Mouse (Mus musculus) gastrocnemius, adult 8-10 months (tissue): ENCODE measurements at regions not wholly inside any gene's neighbourhood (a gene's known extent, or its start where the extent isn't known, plus 50 kb on each side); places are given as distances from the start of the nearest gene placed in this dataset.

Experiments
- DNase-seq, 2 experiments: peaks; one replicate each; pipeline ENCODE4 v3.0.0; 2022; ENCODE audit warnings: low spot score in 2 of 2

DNA sequence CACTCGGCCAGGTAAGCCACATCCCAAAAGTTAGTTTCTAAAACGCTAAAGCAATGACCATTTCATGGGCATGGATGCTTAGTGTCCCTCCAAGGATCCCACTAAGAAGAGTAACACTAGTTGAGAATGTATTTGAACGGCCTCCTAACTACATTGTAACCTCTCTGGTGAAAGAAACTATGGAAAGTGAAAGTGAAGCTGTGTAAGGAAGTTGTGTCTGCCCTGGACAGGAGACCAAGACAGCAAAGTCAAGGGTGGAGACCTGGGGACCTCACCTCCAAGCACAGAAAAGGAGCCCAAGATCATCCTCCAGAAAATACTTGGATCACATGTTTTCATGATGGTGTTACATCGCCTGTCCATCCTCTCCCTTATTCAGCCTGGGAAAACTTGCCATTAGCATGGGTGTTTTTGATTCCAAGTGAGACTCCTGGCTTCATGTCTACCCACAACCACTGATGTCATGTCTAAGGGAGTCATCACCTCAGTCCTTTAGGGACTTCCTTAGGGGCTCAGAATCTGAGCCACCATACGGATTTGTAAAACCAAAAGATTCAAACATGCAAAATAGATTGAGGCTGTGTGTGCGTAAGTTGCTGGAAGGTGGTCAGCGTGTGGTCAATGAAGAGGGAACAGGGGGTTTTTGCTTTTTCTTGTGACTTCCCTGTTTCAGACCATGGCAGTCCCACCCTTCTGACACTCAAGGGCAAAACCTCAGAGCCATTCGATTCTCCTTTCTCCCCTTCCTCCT, 62.4 kb upstream of the 1700016C15Rik start:
- no peak for DNase-seq

DNA sequence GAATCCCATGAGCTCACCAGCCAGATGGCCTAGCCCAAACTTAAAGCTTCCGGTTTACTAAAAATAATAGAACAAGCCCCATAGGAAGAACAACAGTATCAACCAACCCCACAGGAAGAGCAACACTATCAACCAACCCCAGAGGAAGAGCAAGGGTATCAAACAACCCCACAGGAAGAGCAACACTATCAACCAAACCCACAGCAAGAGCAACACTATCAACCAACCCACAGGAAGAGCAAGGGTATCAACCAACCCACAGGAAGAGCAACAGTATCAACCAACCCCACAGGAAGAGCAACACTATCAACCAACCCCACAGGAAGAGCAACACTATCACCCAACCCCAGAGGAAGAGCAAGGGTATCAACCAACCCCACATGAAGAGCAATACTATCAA, 59.0 kb upstream of the 1700016C15Rik start:
- DNase-seq = no peak

DNA sequence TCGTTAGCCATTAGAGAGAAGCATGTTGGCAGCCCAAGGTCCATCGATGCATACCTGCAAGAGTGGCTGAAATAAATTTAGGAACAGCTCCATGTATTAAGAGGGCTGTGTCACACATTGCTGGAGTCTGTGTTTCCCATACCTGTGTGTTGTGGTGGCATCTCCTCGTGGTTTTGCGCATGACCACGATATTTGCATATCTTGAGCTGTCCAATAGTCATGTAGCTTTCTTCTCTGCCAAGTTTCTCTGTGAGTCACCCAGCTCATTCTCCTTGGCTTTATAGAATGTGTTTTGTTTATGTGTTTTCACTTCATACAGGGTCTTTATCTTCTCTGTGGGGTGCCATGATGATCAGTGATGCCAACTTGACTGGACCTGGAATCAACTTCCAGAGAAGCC, 53.0 kb upstream of the 1700016C15Rik start:
- DNase-seq = no peak

DNA sequence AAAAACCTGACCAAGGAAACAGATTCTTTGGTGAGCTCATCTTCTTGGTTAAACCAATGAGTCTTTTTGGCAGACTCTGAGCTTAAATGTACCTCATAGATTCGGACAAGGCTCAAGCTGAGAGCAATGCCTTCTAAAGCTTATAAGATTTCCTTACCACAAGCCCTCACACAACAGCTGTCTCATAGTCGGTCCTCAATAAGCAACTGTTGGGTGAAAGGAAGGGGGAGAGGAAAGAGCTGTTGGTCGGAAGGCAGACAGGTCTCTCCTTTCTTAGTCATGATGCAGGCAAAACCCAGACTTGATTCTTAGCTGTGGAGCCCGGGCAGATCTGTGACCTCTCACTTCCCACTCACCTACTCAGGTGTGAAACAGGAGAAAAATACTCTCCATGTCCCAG, 50.8 kb upstream of the 1700016C15Rik start:
- no peak for DNase-seq
